Mouse (Mus musculus) G1E-ER4 (cell line): ENCODE data around the gene Gm20388. TPM values are rescaled to one million over a fixed set of nuclear protein-coding genes. Genes with fewer than 3 reads are reported as not detected.

ENCODE experiments used
- GATA1 ChIP-seq: IDR thresholded peaks from one replicate; pipeline ENCODE4 v1.8.0; 2012; ENCODE audit warnings: low read length, inconsistent platforms
- polyA plus RNA-seq: library from polyadenylated mRNA; stranded (reverse); fragments of >175 nt; gene quantifications from 2 replicates; pipeline ENCODE4 v1.2.3, GENCODE M21; 2012

Gm20388 gene
- polyA plus RNA-seq, 1 experiment, result not detected

- no peak for TF ChIP-seq GATA1
Observed at GRCm38 (mm10) chr8:120883369-120883768, 972.7 kb downstream of the Gm20388 start.

GRCm38 (mm10) chr8:120883853-120884252 lies 973.2 kb downstream of the Gm20388 start:
- no peak for TF ChIP-seq GATA1

- no peak for TF ChIP-seq GATA1
Observed at GRCm38 (mm10) chr8:120884881-120885280, 974.2 kb downstream of the Gm20388 start.

GRCm38 (mm10) chr8:120887254-120887653 lies 976.6 kb downstream of the Gm20388 start:
- TF ChIP-seq GATA1, result no peak

- TF ChIP-seq GATA1, result no peak
Observed at GRCm38 (mm10) chr8:120888005-120888404, 977.4 kb downstream of the Gm20388 start.

- TF ChIP-seq GATA1, result no peak
Observed at GRCm38 (mm10) chr8:120889189-120889588, 978.5 kb downstream of the Gm20388 start.

- TF ChIP-seq GATA1, result no peak
Observed at GRCm38 (mm10) chr8:120890068-120890467, 979.4 kb downstream of the Gm20388 start.

GRCm38 (mm10) chr8:120895009-120895408 lies 984.4 kb downstream of the Gm20388 start:
- no peak for TF ChIP-seq GATA1

- no peak for TF ChIP-seq GATA1
Observed at GRCm38 (mm10) chr8:120895600-120895999, 985.0 kb downstream of the Gm20388 start.

- no peak for TF ChIP-seq GATA1
Observed at GRCm38 (mm10) chr8:120896203-120896602, 985.6 kb downstream of the Gm20388 start.

GRCm38 (mm10) chr8:120898008-120898407 lies 987.4 kb downstream of the Gm20388 start:
- no peak for TF ChIP-seq GATA1

GRCm38 (mm10) chr8:120898828-120899407 lies 988.3 kb downstream of the Gm20388 start:
- no peak for TF ChIP-seq GATA1

GRCm38 (mm10) chr8:120902346-120902745 lies 991.7 kb downstream of the Gm20388 start:
- no peak for TF ChIP-seq GATA1

- TF ChIP-seq GATA1, result no peak
Observed at GRCm38 (mm10) chr8:120907671-120908070, 997.0 kb downstream of the Gm20388 start.

GRCm38 (mm10) chr8:120910936-120911335 lies 1000.3 kb downstream of the Gm20388 start:
- no peak for TF ChIP-seq GATA1

- TF ChIP-seq GATA1, result no peak
Observed at GRCm38 (mm10) chr8:120912463-120912862, 1001.8 kb downstream of the Gm20388 start.

GRCm38 (mm10) chr8:120916831-120917435 lies 1006.3 kb downstream of the Gm20388 start:
- no peak for TF ChIP-seq GATA1
